Mouse (Mus musculus) midbrain, embryonic 10.5 days (tissue): ENCODE measurements around the gene Amph. TPM values are rescaled to one million over a fixed set of nuclear protein-coding genes. Genes with fewer than 3 reads are reported as not detected.

Source experiments
- DNase-seq: peaks from one replicate; pipeline ENCODE4 v3.0.0-alpha.2; 2017; ENCODE audit warnings: low spot score
- H3K27ac ChIP-seq: fragments of 300-500 bp; sonication (generic); replicated peaks from 2 replicates; pipeline ENCODE4 v1.5.1; 2016; ENCODE audit warnings: mild to moderate bottlenecking
- H3K27me3 ChIP-seq: fragments of 300-500 bp; sonication (generic); 2 replicates; pipeline ENCODE4 v1.6.1; 2016; ENCODE audit warnings: low read depth, mild to moderate bottlenecking; ENCODE audit not compliant: poor library complexity, severe bottlenecking
- H3K36me3 ChIP-seq: fragments of 300-500 bp; sonication (generic); 2 replicates; pipeline ENCODE4 v1.6.1; 2016; ENCODE audit warnings: mild to moderate bottlenecking, moderate library complexity
- H3K4me1 ChIP-seq: fragments of 300-500 bp; sonication (generic); 2 replicates; pipeline ENCODE4 v1.6.1; 2016
- H3K4me3 ChIP-seq: fragments of 300-500 bp; sonication (generic); 2 replicates; pipeline ENCODE4 v1.5.1; 2016; ENCODE audit warnings: mild to moderate bottlenecking, moderate library complexity
- H3K9me3 ChIP-seq: fragments of 300-500 bp; sonication (generic); replicated peaks from 2 replicates; pipeline ENCODE4 v1.6.1; 2016; ENCODE audit warnings: mild to moderate bottlenecking
- WGBS: fragments of 180-500 bp; shearing (Covaris S2); methylation state at CpG from one replicate; pipeline ENCODE4 v1.1.7; 2016; 5-methylcytosine and 5-hydroxymethylcytosine counted together
- polyA plus RNA-seq: library from polyadenylated mRNA; unstranded; fragments of >200 nt; fragmentation: Nextera tagmentation; extraction: Ambion mirVana; gene quantifications from 2 replicates; pipeline ENCODE4 v1.2.1, GENCODE M21; 2016

Gene Amph
- polyA plus RNA-seq, 1 experiment from 2014 or later = 4.9 TPM

- no peak overlapping the region for H3K4me3 ChIP-seq
- H3K27ac ChIP-seq = no peak overlapping the region
- no peaks in the 10 kb centered on the region for H3K4me1 ChIP-seq
- no peaks in the 10 kb centered on the region for H3K9me3 ChIP-seq
- H3K36me3 ChIP-seq = no peaks in the 10 kb centered on the region
- 86% methylated on average over 5 of the region's 5 CpGs for WGBS
- no peaks in the 10 kb centered on the region for H3K27me3 ChIP-seq
- DNase-seq = no peak
These were observed 179.0 kb downstream of the Amph start for GRCm38 (mm10) chr13:19126912-19127552.

GRCm38 (mm10) chr13:19133833-19134232, 185.8 kb downstream of the Amph start:
- H3K27ac ChIP-seq = no peak overlapping the region
- no peaks in the 10 kb centered on the region for H3K4me1 ChIP-seq
- H3K27me3 ChIP-seq = no peaks in the 10 kb centered on the region
- no peaks in the 10 kb centered on the region for H3K9me3 ChIP-seq
- no peak for DNase-seq
- H3K36me3 ChIP-seq = no peaks in the 10 kb centered on the region
- no peak overlapping the region for H3K4me3 ChIP-seq
- WGBS = 53% methylated on average over 4 of the region's 4 CpGs

- no peak for DNase-seq
- WGBS = 68% methylated on average over 7 of the region's 7 CpGs
- no peak overlapping the region for H3K27ac ChIP-seq
- no peaks in the 10 kb centered on the region for H3K27me3 ChIP-seq
- H3K4me1 ChIP-seq = no peaks in the 10 kb centered on the region
- H3K36me3 ChIP-seq = no peaks in the 10 kb centered on the region
- H3K4me3 ChIP-seq = no peak overlapping the region
- no peaks in the 10 kb centered on the region for H3K9me3 ChIP-seq
These were observed 189.2 kb downstream of the Amph start for GRCm38 (mm10) chr13:19137212-19137611.

- DNase-seq = no peak
- no peaks in the 10 kb centered on the region for H3K36me3 ChIP-seq
- H3K27me3 ChIP-seq = no peaks in the 10 kb centered on the region
- 44% methylated on average over 5 of the region's 5 CpGs for WGBS
- H3K4me1 ChIP-seq = no peaks in the 10 kb centered on the region
- H3K9me3 ChIP-seq = no peaks in the 10 kb centered on the region
- no peak overlapping the region for H3K27ac ChIP-seq
- no peak overlapping the region for H3K4me3 ChIP-seq
These were observed 189.9 kb downstream of the Amph start for GRCm38 (mm10) chr13:19137932-19138331.

GRCm38 (mm10) chr13:19138550-19138949, 190.5 kb downstream of the Amph start:
- DNase-seq = no peak
- Histone ChIP-seq H3K27ac (no peak overlapping the region), H3K36me3 (no peaks in the 10 kb centered on the region), H3K9me3 (no peaks in the 10 kb centered on the region), H3K4me3 (no peak overlapping the region), H3K4me1 (no peaks in the 10 kb centered on the region), H3K27me3 (no peaks in the 10 kb centered on the region)
- WGBS = 86% methylated on average over 2 of the region's 2 CpGs

- H3K9me3 ChIP-seq = no peaks in the 10 kb centered on the region
- 91% methylated on average over 7 of the region's 7 CpGs for WGBS
- no peaks in the 10 kb centered on the region for H3K4me1 ChIP-seq
These were observed 191.1 kb downstream of the Amph start for GRCm38 (mm10) chr13:19139104-19139503.

GRCm38 (mm10) chr13:19139771-19140170, 191.8 kb downstream of the Amph start:
- H3K36me3 ChIP-seq = no peaks in the 10 kb centered on the region
- no peaks in the 10 kb centered on the region for H3K4me1 ChIP-seq
- H3K27me3 ChIP-seq = no peaks in the 10 kb centered on the region
- 78% methylated on average over 1 of the region's 1 CpGs for WGBS
- no peak overlapping the region for H3K4me3 ChIP-seq
- H3K9me3 ChIP-seq = no peaks in the 10 kb centered on the region
- no peak overlapping the region for H3K27ac ChIP-seq
- no peak for DNase-seq

More at GRCm38 (mm10) chr13:19139104-19139503, 191.1 kb downstream of the Amph start:
- DNase-seq = no peak
- Histone ChIP-seq H3K36me3 (no peaks in the 10 kb centered on the region), H3K27ac (no peak overlapping the region), H3K27me3 (no peaks in the 10 kb centered on the region), H3K4me3 (no peak overlapping the region)

- WGBS = 85% methylated on average over 3 of the region's 3 CpGs
- H3K36me3 ChIP-seq = no peaks in the 10 kb centered on the region
- no peaks in the 10 kb centered on the region for H3K27me3 ChIP-seq
- H3K4me1 ChIP-seq = no peaks in the 10 kb centered on the region
- H3K27ac ChIP-seq = no peak overlapping the region
- DNase-seq = no peak
- no peaks in the 10 kb centered on the region for H3K9me3 ChIP-seq
- H3K4me3 ChIP-seq = no peak overlapping the region
These were observed 195.8 kb downstream of the Amph start for GRCm38 (mm10) chr13:19143766-19144165.

GRCm38 (mm10) chr13:19147468-19147867, 199.5 kb downstream of the Amph start:
- H3K27ac ChIP-seq = no peak overlapping the region
- H3K36me3 ChIP-seq = no peaks in the 10 kb centered on the region
- no peak for DNase-seq
- H3K27me3 ChIP-seq = no peaks in the 10 kb centered on the region
- no peaks in the 10 kb centered on the region for H3K4me1 ChIP-seq
- 95% methylated on average over 3 of the region's 3 CpGs for WGBS
- H3K4me3 ChIP-seq = no peak overlapping the region
- no peaks in the 10 kb centered on the region for H3K9me3 ChIP-seq

- WGBS = 90% methylated on average over 8 of the region's 8 CpGs
These were observed 201.6 kb downstream of the Amph start for GRCm38 (mm10) chr13:19149574-19149973.

GRCm38 (mm10) chr13:19150438-19151301, 202.7 kb downstream of the Amph start:
- Histone ChIP-seq H3K9me3 (no peaks in the 10 kb centered on the region), H3K27me3 (no peaks in the 10 kb centered on the region), H3K27ac (no peak overlapping the region), H3K4me1 (no peaks in the 10 kb centered on the region), H3K4me3 (no peak overlapping the region), H3K36me3 (no peaks in the 10 kb centered on the region)
- DNase-seq = no peak
- 91% methylated on average over 12 of the region's 12 CpGs for WGBS

More at GRCm38 (mm10) chr13:19149574-19149973, 201.6 kb downstream of the Amph start:
- H3K9me3 ChIP-seq = no peaks in the 10 kb centered on the region
- no peak for DNase-seq
- H3K4me1 ChIP-seq = no peaks in the 10 kb centered on the region
- H3K36me3 ChIP-seq = no peaks in the 10 kb centered on the region
- H3K27me3 ChIP-seq = no peaks in the 10 kb centered on the region
- no peak overlapping the region for H3K4me3 ChIP-seq
- no peak overlapping the region for H3K27ac ChIP-seq

GRCm38 (mm10) chr13:19152126-19152525, 204.1 kb downstream of the Amph start:
- no peak for DNase-seq
- H3K9me3 ChIP-seq = no peaks in the 10 kb centered on the region
- H3K4me1 ChIP-seq = no peaks in the 10 kb centered on the region
- 93% methylated on average over 3 of the region's 3 CpGs for WGBS
- H3K36me3 ChIP-seq = no peaks in the 10 kb centered on the region
- no peak overlapping the region for H3K27ac ChIP-seq
- no peaks in the 10 kb centered on the region for H3K27me3 ChIP-seq
- no peak overlapping the region for H3K4me3 ChIP-seq

- no peaks in the 10 kb centered on the region for H3K9me3 ChIP-seq
- 39% methylated on average over 4 of the region's 4 CpGs for WGBS
- H3K36me3 ChIP-seq = no peaks in the 10 kb centered on the region
- no peaks in the 10 kb centered on the region for H3K4me1 ChIP-seq
- DNase-seq = peak; percentile 38
- H3K4me3 ChIP-seq = no peak overlapping the region
- H3K27ac ChIP-seq = no peak overlapping the region
- H3K27me3 ChIP-seq = no peaks in the 10 kb centered on the region
These were observed 210.5 kb downstream of the Amph start for GRCm38 (mm10) chr13:19158484-19158883.
